Mouse (Mus musculus) stomach, postnatal 0 days (tissue): ENCODE measurements at regions not wholly inside any gene's neighbourhood (a gene's known extent, or its start where the extent isn't known, plus 50 kb on each side); places are given as distances from the start of the nearest gene placed in this dataset.

Source experiments
- ATAC-seq: fragments of 200-750 bp; cut with Nextera tagmentation; 2 replicates; pipeline ENCODE4 v1.8.0; 2017; ENCODE audit not compliant: low FRiP score, low TSS enrichment
- DNase-seq: peaks from one replicate; pipeline ENCODE4 v3.0.0-alpha.2; 2016; ENCODE audit warnings: low spot score
- H3K27ac ChIP-seq: fragments of 300-500 bp; sonication (generic); replicated peaks from 2 replicates; pipeline ENCODE4 v1.5.1; 2014; ENCODE audit warnings: mild to moderate bottlenecking, control low read depth
- H3K27me3 ChIP-seq: fragments of 300-500 bp; sonication (generic); 2 replicates; pipeline ENCODE4 v1.6.1; 2014; ENCODE audit warnings: low read length; ENCODE audit not compliant: control insufficient read depth, insufficient read depth
- H3K36me3 ChIP-seq: fragments of 300-500 bp; sonication (generic); 2 replicates; pipeline ENCODE4 v1.6.1; 2014; ENCODE audit warnings: low read length, mixed read lengths; ENCODE audit not compliant: control insufficient read depth, insufficient read depth
- H3K4me1 ChIP-seq: fragments of 300-500 bp; sonication (generic); replicated peaks from 2 replicates; pipeline ENCODE4 v1.6.1; 2014; ENCODE audit warnings: antibody characterized with exemption; ENCODE audit not compliant: control insufficient read depth, insufficient read depth
- H3K4me2 ChIP-seq: fragments of 300-500 bp; sonication (generic); replicated peaks from 2 replicates; pipeline ENCODE4 v1.6.1; 2014; ENCODE audit warnings: low read depth, mild to moderate bottlenecking, control low read depth, moderate library complexity
- H3K4me3 ChIP-seq: fragments of 300-500 bp; sonication (generic); 2 replicates; pipeline ENCODE4 v1.5.1; 2014; ENCODE audit warnings: low read depth, low read length, control low read depth
- H3K9ac ChIP-seq: fragments of 300-500 bp; sonication (generic); 2 replicates; pipeline ENCODE4 v1.6.1; 2014; ENCODE audit warnings: mild to moderate bottlenecking, low read length, control low read depth, mixed read lengths
- H3K9me3 ChIP-seq: fragments of 300-500 bp; sonication (generic); 2 replicates; pipeline ENCODE4 v1.6.1; 2016; ENCODE audit warnings: low read length; ENCODE audit not compliant: control insufficient read depth
- CTCF ChIP-seq: IDR thresholded peaks from 2 replicates; pipeline ENCODE4 v1.5.1; 2016; ENCODE audit warnings: antibody characterized with exemption, low read depth, mild to moderate bottlenecking, moderate library complexity
- EP300 ChIP-seq: optimal IDR thresholded peaks from 2 replicates; pipeline ENCODE3; 2016; ENCODE audit warnings: antibody characterized with exemption
- WGBS: fragments of 180-500 bp; shearing (Covaris S2); extraction: QIAGEN DNeasy Blood & Tissue Kit; methylation state at CpG from one replicate; pipeline ENCODE4 v1.1.7; 2014; 5-methylcytosine and 5-hydroxymethylcytosine counted together

DNA sequence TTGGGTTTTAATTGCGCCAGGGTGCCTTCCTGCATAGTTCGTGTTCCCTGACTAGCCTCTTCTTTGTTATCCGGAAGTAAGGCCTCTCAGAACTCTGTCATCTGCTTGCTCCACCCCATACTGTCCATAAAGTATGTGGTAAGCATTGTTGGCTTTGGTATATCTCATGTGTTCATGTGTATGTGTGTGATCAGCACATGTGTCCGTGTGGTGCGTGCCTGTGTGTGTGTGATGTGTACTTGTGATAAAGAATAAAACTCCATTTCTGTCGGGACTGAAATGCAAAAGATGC, 135.3 kb downstream of the Enc1 start:
- peaks cover 2% of the 10 kb centered on the region; the same call in 1 of the 2 replicates for H3K4me1 ChIP-seq
- ATAC-seq = peak; percentile 67
- H3K27ac ChIP-seq = peak overlapping the region; percentile 5; the same call in 1 of the 2 replicates
- no peaks in the 10 kb centered on the region for H3K27me3 ChIP-seq
- no peak for DNase-seq
- WGBS = 59% methylated on average over 6 of the region's 6 CpGs
- H3K4me3 ChIP-seq = no peak overlapping the region
- H3K36me3 ChIP-seq = no peaks in the 10 kb centered on the region
- no peaks in the 10 kb centered on the region for H3K9me3 ChIP-seq
- no peak overlapping the region for H3K4me2 ChIP-seq
- H3K9ac ChIP-seq = no peak overlapping the region
- no peak for TF ChIP-seq EP300
- TF ChIP-seq CTCF = no peak

DNA sequence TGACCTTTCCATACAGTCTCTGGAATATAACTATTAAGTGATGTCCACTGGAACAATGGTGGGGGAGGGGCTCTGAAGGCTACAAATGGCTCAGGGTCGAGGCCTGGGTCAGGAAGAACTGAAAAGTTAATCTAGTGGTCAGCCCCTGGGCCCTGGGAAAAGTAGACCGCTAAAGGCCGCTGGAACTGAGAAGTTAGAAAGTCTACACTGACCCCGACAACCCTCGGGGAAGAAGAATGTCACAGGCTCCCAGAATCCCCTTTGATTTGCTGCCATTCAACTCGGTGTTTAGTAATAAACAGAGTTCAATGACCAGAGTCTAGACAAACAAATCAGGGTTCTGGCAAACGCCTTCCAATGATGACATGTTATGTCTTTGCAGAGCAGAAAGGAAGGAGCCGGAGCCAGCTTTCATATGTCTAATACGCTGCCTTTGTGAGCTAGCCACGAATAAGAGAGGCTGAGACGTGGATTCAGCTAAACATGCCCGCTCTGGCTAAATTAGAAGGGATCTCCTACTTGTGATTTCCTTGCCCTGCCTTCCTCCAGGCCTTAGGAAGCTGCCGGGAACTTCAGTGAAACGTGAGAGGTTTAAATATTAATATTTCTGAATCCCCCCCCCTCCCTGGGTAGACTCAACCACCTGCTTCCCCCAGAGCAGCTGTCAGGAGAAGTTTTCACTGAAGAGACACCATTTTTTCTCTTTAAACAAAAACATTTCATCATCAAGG, 134.8 kb downstream of the Enc1 start:
- 36% methylated on average over 14 of the region's 14 CpGs for WGBS
- DNase-seq (no peak), ATAC-seq (no peak)
- Histone ChIP-seq H3K36me3 (no peaks in the 10 kb centered on the region), H3K9me3 (no peaks in the 10 kb centered on the region), H3K9ac (no peak overlapping the region; the same call in 1 of the 2 replicates), H3K27me3 (no peaks in the 10 kb centered on the region), H3K4me1 (peaks cover 2% of the 10 kb centered on the region; the same call in 1 of the 2 replicates), H3K4me3 (no peak overlapping the region), H3K4me2 (no peak overlapping the region), H3K27ac (peak overlapping the region; percentile 5)
- TF ChIP-seq CTCF = no peak
- no peak for TF ChIP-seq EP300

DNA sequence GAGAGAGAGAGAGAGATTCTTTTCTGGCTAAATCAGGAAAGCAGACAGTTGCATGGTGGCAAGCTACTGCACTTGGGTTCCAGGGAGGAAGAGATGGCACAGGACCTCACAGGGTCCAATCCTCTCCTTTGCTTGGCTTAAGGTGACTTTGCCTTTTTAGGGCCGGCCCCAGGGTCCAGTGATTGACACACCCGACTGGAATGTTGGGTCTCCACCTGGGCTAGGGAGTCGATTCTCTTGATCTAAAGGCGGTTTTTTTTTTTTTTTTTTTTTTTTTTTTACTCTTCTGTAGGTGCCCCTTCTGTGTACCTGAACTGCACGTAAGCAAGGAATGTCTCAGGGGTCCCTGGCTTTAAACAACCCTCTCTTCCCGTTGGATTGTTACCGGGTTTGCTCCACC, 131.4 kb downstream of the Enc1 start:
- WGBS = 26% methylated on average over 7 of the region's 7 CpGs

DNA sequence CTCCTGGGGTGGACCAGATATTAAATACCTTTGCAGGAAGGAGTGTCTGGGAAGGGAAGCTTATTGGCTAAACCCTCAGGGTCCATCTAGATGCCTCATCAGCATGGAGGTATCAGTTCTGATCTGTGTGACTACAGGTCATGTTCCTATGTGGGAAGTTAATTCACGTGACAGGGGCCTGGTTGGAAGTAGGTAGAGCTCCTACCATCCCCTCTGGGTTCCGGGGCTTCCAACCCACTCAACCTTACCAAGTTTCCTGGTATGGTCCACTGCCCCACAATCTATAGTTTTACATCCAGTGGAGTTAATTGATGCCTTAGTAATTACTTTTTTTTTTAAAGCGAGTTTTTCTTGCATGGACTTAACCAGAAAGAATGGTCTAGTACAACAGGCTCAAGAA, 130.3 kb downstream of the Enc1 start:
- Histone ChIP-seq H3K4me3 (no peak overlapping the region), H3K27ac (no peak overlapping the region), H3K9ac (no peak overlapping the region), H3K27me3 (no peaks in the 10 kb centered on the region), H3K4me1 (peaks cover 2% of the 10 kb centered on the region; the same call in 1 of the 2 replicates), H3K9me3 (no peaks in the 10 kb centered on the region), H3K36me3 (no peaks in the 10 kb centered on the region), H3K4me2 (no peak overlapping the region)
- 92% methylated on average over 3 of the region's 3 CpGs for WGBS
- ATAC-seq = no peak
- TF ChIP-seq CTCF = no peak
- no peak for TF ChIP-seq EP300
- no peak for DNase-seq

More for the DNA sequence above, 131.4 kb downstream of the Enc1 start:
- Histone ChIP-seq H3K27me3 (no peaks in the 10 kb centered on the region), H3K4me1 (peaks cover 2% of the 10 kb centered on the region; the same call in 1 of the 2 replicates), H3K4me3 (no peak overlapping the region), H3K4me2 (no peak overlapping the region), H3K36me3 (no peaks in the 10 kb centered on the region), H3K9me3 (no peaks in the 10 kb centered on the region), H3K9ac (no peak overlapping the region), H3K27ac (no peak overlapping the region)
- DNase-seq (no peak), ATAC-seq (no peak)
- TF ChIP-seq EP300 (no peak), CTCF (no peak)

DNA sequence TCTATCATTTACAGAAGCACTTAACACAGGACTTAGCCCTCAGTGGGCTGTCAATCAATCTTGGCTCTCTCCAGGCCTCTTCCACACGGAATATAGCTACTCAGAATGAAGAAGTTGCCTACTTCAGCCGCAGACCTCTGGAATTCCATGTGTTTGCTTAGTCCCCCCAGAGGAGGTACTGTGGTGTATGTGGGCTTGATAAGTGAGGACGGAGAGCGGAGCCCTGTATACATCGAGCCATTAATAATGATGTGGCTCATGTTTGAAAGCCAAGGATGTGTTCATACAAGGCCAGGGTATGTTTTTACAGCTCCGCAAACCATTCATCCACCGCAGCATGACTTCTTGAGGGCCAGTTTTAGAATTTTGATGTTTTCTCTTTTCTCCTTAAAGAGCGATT, 125.8 kb downstream of the Enc1 start:
- Histone ChIP-seq H3K9ac (no peak overlapping the region), H3K27ac (no peak overlapping the region), H3K9me3 (no peaks in the 10 kb centered on the region), H3K4me3 (no peak overlapping the region), H3K36me3 (no peaks in the 10 kb centered on the region), H3K27me3 (no peaks in the 10 kb centered on the region), H3K4me2 (no peak overlapping the region), H3K4me1 (0 out of 2 replicates have a peak, but pooled peaks cover 2% of the 10 kb centered on the region)
- TF ChIP-seq EP300 = no peak
- no peak for TF ChIP-seq CTCF
- DNase-seq (no peak), ATAC-seq (no peak)
- 69% methylated on average over 8 of the region's 8 CpGs for WGBS

DNA sequence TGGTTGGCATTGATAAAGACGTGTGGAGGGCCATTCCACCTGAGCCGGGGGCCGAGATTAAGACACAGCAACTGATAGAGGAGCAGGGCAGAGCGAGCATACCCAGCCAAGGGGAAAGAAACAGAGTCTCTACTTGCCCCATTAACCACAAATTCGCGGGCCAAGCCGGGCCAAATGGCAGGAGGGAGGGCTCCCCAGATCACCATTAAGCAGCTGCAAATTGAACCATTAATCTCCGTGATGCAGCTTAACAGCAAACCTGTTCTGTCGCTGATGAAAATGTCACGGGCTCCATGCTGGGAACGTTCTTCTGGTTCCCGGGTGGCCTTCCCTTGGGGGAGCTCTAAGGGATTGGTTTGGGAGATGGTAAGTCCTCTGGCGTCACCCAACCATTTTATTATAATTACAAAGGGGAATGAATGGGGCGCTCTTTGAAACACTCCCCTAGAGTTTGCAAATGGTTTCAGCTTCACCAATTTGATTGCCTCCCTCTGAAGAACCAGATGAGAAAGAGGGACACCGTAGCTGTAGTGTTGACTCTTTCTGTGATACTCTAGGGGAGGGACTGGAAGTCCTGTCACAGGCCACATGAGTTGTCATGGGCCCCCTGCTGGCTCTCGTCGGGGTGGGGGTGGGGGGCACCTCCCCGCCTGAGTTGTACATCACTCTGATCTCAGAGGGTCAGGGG, 124.8 kb downstream of the Enc1 start:
- Histone ChIP-seq H3K27ac (no peak overlapping the region), H3K4me1 (0 out of 2 replicates have a peak, but pooled peaks cover 2% of the 10 kb centered on the region), H3K4me3 (no peak overlapping the region), H3K4me2 (no peak overlapping the region), H3K9ac (no peak overlapping the region), H3K9me3 (no peaks in the 10 kb centered on the region), H3K27me3 (no peaks in the 10 kb centered on the region), H3K36me3 (no peaks in the 10 kb centered on the region)
- WGBS = 53% methylated on average over 18 of the region's 18 CpGs
- no peak for TF ChIP-seq CTCF
- TF ChIP-seq EP300 = no peak
- ATAC-seq (no peak), DNase-seq (no peak)
